Mouse (Mus musculus) megakaryocyte, embryonic 14.5 days (primary cell): ENCODE data around the gene Nosip.

ENCODE experiments used
- FLI1 ChIP-seq: IDR thresholded peaks from 2 replicates; pipeline ENCODE4 v1.6.1; 2012; ENCODE audit warnings: low read length, inconsistent platforms, mixed read lengths
- GATA1 ChIP-seq: IDR thresholded peaks from 3 replicates; pipeline ENCODE4 v1.6.1; 2012; ENCODE audit warnings: mixed read lengths, low read length, inconsistent platforms, borderline replicate concordance

DNA sequence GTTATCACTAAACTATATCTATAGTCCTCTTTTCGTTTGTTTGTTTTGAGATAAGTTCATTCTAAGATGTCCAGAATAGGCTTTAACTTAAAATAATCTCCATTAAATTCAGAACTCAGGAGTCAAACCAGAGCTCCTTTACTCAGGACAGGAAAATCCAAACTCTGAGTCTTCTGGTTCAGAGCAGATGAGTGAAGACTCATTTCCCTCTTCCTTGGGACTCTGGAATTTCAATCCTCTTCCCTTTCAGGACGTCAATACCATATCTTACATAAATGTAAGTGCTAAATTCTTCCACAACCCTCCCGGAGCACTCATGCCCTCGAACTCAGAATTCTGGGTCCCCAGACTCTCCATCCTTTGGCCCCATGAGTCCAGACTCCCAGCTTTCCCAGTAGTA is 45.5 kb upstream of the Nosip start:
- no peak for TF ChIP-seq FLI1
- TF ChIP-seq GATA1 = no peak
